Mouse (Mus musculus): Measurements from ENCODE around the gene Chtf18. TPM values are rescaled to one million over a fixed set of nuclear protein-coding genes. Genes with fewer than 3 reads are reported as not detected.

The Chtf18 gene
- total RNA-seq, 2 experiments from 2014 or later, result 11.2 to 19.9 TPM

- ATAC-seq (ENCODE audit: poor library complexity, severe bottlenecking), result no peak
These were observed 8.5 kb upstream of the Chtf18 start, which contains the start of gene Mslnl for GRCm38 (mm10) chr17:25735745-25736144. TSS of gene Mslnl (plus strand) at chr17:25736042.

DNA sequence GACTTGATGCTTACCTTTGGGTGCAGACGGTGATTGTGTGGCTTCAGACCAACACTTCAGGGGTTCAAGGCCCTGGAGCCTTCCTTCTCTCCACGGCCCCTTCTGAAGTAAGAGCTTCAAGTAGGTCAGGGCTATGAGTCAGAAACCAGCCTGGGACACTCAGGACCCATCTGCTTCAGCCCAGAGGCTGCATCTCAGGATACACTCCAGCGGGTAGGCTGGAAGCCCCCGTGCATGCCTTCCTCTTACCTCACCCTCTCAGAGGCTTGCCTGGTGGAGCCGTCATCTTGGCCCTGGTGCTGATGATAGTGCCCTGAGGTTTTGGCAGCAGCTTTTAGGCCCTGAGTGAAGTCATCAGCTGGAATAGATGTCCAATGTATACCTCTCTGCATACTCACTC lies 8.0 kb upstream of the Chtf18 start:
- ATAC-seq (ENCODE audit: poor library complexity, severe bottlenecking), result no peak

DNA sequence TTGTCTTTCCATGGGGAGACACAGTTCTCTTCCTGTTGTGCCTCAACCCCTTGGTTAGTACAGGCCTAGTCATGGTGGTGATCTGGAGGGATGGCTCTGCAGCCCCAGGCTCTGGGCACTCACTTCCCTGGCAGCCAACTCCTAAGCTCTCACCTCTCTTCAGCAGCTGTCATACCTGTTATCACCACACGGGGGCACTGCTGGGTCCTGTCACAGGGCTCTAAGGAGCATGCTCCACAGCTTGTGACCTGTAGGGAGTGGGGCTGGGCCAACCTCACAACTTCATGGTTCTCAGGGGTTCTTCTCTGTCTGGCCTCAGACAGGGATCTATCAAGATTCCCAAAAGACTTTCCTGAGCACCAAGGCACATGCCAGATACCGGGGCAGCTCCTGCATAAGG lies 4.9 kb upstream of the Chtf18 start:
- ATAC-seq (ENCODE audit: poor library complexity, severe bottlenecking), result peak; percentile 51

DNA sequence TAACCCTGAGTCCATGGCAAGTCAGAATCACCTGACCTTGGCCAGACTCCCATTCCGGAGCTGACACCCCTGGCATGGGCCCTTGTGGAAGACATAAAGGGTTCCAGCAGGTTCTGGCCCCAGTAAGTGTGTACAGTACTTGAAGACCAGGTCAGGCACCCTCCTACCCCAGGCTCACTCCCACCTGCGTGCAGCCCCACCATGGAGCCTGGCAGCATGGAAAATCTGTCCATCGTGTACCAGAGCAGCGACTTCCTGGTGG lies 721 bp upstream of the Chtf18 start:
- ATAC-seq (ENCODE audit: poor library complexity, severe bottlenecking), result no peak

- ATAC-seq (ENCODE audit: poor library complexity, severe bottlenecking), result no peak
These were observed 2.0 kb downstream of the Chtf18 start for GRCm38 (mm10) chr17:25725264-25725663.

- no peak for ATAC-seq (ENCODE audit: poor library complexity, severe bottlenecking)
These were observed 3.3 kb downstream of the Chtf18 start for GRCm38 (mm10) chr17:25723919-25724318.

DNA sequence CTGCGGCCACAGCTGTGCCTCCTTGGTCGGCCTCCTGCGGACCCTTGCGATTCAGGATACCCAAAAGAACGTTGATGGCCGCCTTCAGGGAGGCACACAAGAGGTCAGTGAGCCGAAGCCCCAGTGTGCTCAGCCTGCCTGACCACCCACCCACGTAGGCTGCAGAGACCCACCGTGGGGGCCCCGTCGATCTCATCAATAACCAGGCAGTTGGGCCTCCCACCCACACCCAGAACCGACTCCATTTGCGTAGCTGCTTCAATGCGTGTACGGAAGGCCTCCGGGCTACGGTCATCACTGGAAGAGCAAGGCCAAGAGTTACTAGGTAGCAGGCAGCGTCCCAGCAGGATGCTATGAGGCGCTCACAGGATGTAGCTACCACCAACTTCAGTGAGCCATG lies 3.7 kb downstream of the Chtf18 start:
- no peak for ATAC-seq (ENCODE audit: poor library complexity, severe bottlenecking)

DNA sequence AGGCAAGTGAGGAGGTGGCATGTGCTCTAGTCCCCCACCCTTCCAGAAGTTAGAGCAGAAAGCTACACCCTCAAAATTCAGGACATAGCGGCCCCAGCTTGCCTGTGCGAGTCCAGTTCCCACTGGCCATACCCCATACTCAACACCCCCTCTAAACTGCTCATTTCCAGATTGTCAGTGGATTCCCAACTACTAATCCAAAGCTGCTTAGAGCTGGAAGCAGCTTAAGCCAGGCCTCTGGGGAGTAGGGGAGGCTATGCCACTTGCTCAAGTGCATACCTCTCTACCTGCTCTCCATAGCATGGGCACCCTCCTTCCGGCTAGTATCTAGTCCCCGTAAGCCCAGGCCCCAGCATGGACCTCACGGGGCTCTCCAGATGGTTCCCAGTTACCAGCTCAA lies 5.7 kb downstream of the Chtf18 start:
- no peak for ATAC-seq (ENCODE audit: poor library complexity, severe bottlenecking)

DNA sequence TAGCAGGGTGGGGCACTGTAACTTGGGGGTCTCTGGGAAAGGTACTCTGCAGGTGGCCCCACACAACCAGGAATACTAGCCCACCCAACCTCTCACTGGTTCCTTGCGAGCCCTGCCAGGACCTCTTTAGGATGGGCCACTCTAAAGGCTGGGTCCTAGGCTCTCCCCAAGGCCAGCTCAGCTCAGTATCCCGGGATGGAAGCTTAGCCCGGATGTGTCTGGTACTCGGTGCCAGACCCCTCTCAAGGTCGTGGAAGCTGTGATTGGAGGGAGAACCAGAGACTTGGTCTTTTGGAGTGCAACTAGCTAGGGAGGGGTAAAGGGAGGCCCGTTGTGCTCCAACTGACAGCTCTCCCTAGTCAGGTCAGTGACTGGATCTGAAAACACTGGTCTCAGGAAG lies 9.5 kb downstream of the Chtf18 start:
- no peak for ATAC-seq (ENCODE audit: poor library complexity, severe bottlenecking)

DNA sequence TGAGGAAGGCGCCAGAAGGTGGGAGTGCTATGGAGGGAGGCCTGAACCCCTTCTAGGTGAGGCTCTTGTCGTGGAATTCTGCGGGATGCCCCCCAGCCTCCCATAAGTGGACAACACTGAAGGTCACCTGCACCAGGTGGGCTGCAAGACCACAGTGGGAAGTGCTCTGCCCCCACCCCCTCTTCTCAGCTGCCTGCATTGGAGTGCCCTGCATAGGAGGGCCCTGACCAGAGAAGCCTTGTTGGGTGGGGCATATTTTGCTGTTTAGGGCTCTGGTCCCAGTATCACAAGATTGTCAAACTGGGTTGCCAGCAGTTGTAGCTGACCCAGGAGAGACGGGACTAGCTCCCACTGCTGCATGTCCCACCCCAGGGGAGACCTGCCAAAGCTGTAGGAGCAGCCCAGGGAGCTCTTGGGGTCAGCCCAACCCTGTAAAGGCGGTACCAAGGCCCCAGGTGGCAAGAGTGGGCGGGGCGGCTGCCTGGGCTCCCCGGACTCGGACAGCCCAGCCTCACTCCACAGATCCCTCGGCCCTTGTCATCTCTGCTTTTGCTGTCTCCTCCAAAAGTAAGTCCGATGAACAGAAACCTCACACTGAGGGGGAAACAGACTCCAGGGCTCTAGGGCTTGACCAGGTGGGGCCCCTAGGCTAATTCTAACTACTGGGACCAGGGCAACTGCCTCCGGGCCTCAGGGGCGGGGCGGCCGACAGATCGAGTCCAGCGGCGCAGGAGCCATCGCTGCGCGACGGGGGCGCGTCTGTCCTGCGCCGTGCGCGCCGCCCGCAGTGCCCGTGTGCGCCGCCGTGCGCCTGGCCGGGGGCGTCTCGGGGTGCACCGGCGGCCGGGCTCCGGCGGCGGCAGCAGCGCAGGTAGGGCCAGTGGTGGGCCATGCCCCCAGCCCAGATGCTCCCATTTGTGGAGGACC lies 10.2 kb downstream of the Chtf18 start, which contains the start of gene Gng13:
TSS of gene Gng13 (plus strand) at position 461 of the 927 bp plus-strand sequence.
- no peak for ATAC-seq (ENCODE audit: poor library complexity, severe bottlenecking)

DNA sequence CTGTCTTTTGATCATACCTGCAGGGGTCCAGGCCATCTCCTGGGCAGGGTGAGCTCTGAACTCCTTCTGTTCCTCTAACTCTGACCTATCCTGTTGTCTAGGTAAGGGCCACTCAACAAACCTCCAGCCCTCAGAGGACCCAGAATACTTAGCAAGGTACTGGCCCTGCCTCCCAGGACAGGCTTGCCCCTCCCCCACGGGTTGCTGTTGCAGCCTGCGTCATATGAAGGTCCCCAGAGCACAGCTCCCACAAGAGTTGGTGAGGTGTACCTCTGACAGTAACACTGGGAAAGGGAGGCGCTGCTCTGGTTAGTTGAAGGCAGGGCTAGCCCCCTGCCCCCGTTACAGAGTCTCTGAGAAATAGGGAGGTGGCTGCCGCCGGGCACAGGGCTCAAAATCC lies 11.1 kb downstream of the Chtf18 start:
- ATAC-seq (ENCODE audit: poor library complexity, severe bottlenecking), result no peak

GRCm38 (mm10) chr17:25715627-25716026 lies 11.6 kb downstream of the Chtf18 start:
- no peak for ATAC-seq (ENCODE audit: poor library complexity, severe bottlenecking)

DNA sequence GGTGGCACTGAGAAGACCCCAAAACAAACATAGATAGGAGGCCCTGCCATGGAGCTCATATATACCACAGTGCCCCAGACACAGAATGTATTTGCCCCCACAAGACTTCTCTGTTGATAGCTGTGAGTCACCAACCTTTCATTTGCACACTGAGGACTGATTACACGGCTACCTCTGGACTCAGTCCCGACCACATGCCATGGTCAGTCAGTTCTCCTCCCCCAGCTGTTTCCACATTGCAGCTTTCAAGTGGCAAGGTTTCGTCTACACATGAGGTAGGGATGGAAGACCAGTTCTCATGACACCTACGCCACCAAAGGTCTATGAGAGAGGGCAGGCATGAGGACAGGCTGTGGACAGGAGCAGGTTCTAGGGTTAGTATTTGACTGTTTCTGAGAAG lies 16.1 kb downstream of the Chtf18 start:
- ATAC-seq (ENCODE audit: poor library complexity, severe bottlenecking), result no peak

GRCm38 (mm10) chr17:25709994-25710393 lies 17.2 kb downstream of the Chtf18 start:
- no peak for ATAC-seq (ENCODE audit: poor library complexity, severe bottlenecking)

DNA sequence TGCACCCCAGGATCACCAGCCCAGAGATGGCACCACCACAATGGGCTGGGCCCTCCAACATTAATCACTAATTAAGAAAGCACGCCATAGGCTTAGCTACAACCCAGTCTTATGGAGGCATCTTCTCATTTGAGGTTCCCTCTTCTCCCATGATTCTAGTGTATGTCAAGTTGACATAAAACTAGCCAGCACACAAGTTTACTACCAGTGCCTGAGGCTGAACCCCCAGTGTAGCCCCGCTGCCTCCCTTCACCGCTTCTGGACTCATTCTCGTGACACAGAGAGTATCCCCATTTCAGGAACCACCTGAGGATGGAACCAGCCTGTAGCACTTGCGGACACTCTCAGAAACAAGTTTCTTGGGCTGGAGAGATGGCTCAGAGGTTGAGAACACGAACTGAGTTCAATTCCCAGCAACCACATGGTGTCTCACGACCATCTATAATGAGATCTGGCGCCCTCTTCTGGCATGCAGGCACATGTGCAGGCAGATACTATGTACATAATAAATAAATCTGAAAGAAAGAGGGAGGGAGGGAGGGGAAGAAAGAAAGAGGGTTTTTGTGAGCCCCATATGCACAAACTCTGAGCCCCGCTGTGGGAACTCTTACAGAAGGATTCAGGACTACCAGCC lies 26.2 kb downstream of the Chtf18 start:
- no peak for ATAC-seq (ENCODE audit: poor library complexity, severe bottlenecking)

DNA sequence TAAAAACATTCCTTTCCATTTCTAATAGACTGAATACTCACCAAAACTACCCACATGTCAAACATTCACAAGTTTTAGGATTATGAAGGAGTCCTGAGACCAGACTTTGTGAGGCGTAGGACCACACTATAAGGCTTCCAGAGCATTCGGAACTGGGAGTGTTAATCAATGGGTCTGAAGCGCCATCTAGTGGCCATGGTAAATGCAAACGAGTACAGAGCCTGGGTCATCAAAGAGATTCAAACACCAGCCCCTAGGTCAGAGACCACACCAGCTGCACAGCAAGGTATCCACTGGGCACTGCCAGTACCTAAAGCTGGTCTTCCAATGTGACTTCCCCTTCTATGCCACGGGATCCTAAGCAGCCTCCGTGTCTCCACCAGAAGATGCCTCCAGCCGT lies 28.8 kb downstream of the Chtf18 start:
- no peak for ATAC-seq (ENCODE audit: poor library complexity, severe bottlenecking)

GRCm38 (mm10) chr17:25696263-25696662 lies 31.0 kb downstream of the Chtf18 start:
- ATAC-seq (ENCODE audit: poor library complexity, severe bottlenecking), result no peak

DNA sequence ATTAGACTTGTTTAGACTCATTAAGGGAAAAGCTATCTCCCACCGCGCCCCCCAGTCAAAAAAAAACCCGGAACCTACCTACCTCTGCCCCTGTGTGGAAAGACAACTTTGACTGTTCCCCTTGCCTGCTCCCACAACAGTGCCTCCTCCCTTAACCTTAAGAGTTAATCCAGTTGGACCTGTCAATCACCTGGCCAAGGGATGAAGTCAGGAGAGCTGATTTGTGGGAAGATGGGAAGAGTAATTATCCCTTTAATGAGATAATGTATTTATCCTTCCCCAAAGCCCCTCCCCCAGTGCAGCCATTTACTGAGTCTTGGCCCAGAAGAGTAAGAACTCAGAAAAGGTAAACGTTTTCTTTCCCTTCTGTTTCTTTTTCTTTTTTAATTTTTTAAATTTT lies 38.3 kb downstream of the Chtf18 start:
- no peak for ATAC-seq (ENCODE audit: poor library complexity, severe bottlenecking)

GRCm38 (mm10) chr17:25686323-25686722 lies 40.9 kb downstream of the Chtf18 start:
- no peak for ATAC-seq (ENCODE audit: poor library complexity, severe bottlenecking)

DNA sequence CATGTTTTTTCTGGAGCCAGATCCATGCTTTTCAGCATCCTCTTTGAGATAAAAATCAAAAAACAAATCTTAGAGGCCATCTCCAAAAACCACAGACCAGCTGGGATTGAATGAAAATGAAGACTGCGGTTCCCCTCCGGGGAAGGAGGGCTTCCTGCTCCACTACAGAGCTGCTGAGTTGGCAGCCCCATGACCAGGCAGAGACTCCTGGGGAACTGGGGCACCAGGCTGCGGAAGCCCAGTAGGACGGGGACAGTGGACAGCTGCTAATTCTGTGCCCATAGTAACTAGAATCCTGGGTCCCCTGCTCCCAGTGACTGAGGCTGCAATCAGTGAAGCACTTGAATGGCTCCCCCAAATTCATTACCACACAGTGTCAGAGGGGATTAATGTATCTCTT lies 45.6 kb downstream of the Chtf18 start:
- ATAC-seq (ENCODE audit: poor library complexity, severe bottlenecking), result no peak

DNA sequence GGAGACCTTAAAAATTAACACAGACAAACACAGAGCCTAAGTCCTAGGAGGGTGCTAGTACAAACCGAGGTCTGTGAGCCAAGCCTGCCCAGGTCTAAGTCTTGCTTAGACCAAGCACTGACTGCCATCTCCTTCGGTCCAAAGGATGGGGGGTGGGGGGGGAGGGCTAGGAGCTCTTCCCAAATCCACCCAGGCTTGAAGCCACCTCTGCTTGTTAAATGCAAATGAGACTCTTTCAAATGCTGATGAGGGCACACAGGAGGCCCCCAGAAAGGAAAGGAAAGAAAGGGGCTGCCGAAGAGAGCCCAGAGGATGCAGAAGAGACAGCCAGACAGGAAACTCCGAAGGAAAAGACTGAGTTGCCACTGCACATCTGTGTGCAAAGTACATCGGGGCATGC lies 47.4 kb downstream of the Chtf18 start:
- no peak for ATAC-seq (ENCODE audit: poor library complexity, severe bottlenecking)

DNA sequence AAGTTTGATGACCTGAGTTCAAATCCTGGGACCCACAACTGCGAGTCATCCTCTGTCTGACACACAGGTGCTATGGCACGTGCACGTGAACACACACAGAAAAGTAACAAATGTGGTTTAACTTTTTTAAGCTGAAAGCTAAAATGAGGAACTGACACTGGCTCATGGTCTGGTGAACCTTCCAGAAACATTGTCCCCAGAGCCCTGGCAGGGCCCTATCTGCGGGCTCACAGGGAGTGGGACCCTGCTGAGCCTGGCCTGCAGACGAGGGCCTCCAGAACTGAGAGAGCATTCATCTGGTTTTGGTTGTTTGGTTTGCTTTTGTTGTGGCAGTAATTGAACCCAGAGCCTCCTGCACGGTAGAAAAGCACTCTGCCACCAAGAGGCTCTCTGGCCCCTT lies 49.2 kb downstream of the Chtf18 start:
- no peak for ATAC-seq (ENCODE audit: poor library complexity, severe bottlenecking)

Data from megakaryocyte, adult 5-6 weeks (primary cell).